Mouse (Mus musculus) heart, adult 2 months (tissue): Measurements from ENCODE around the gene Psmd12.
A peak's percentile ranks its signal among the peaks of the same experiment; 100 is the strongest.

Experiments used
- CTCF ChIP-seq: fragments of 200-600 bp; IDR thresholded peaks from 2 replicates; pipeline ENCODE4 v1.8.1; 2022; ENCODE audit warnings: antibody characterized with exemption, mild to moderate bottlenecking, moderate library complexity
- EP300 ChIP-seq: fragments of 200-500 bp; IDR thresholded peaks from 2 replicates; pipeline ENCODE4 v1.6.1; 2011; ENCODE audit warnings: low read depth, low read length, control low read depth; ENCODE audit not compliant: insufficient read depth
- POLR2A ChIP-seq: fragments of 200-500 bp; IDR thresholded peaks from 2 replicates; pipeline ENCODE4 v1.6.1; 2011; ENCODE audit warnings: mild to moderate bottlenecking, low read depth, low read length, control low read depth; ENCODE audit not compliant: insufficient read depth

- TF ChIP-seq CTCF = no peak
- no peak for TF ChIP-seq POLR2A
- peak; percentile 40; the same call in 1 of the 2 replicates for TF ChIP-seq EP300
These were observed 15.1 kb upstream of the Psmd12 start for GRCm38 (mm10) chr11:107464141-107464540.
